Mouse (Mus musculus): ENCODE data around the gene Thoc3.
A peak's percentile ranks its signal among the peaks of the same experiment; 100 is the strongest.
"Not testable (repeated sequence)": the region's sequence is repeated elsewhere in the genome, so short reads cannot be mapped to it uniquely, and the experiment has no call there.

The Thoc3 gene

GRCm38 (mm10) chr13:54468098-54469011 is at the start of gene Thoc3:
Gene Thoc3 (minus strand): TSS chr13:54468849.
- peak; percentile 87 to 88 for DNase-seq

- no peak for DNase-seq
Observed at GRCm38 (mm10) chr13:54505920-54506319, 37.3 kb upstream of the Thoc3 start.

- DNase-seq, result peak; percentile 12 to 27
Observed at GRCm38 (mm10) chr13:54504611-54505260, 36.1 kb upstream of the Thoc3 start.

- peak; percentile 75 to 81 for DNase-seq
Observed at GRCm38 (mm10) chr13:54503604-54504521, 35.2 kb upstream of the Thoc3 start, which contains the start of gene Simc1. Gene Simc1 (plus strand): TSS chr13:54503779.

GRCm38 (mm10) chr13:54503278-54503603 is 34.6 kb upstream of the Thoc3 start:
- DNase-seq, result no peak

GRCm38 (mm10) chr13:54501957-54502690 is 33.5 kb upstream of the Thoc3 start:
- no peak for DNase-seq

- DNase-seq, result no peak
Observed at GRCm38 (mm10) chr13:54501352-54501751, 32.7 kb upstream of the Thoc3 start.

- DNase-seq, result not testable (repeated sequence)
Observed at GRCm38 (mm10) chr13:54499551-54499950, 30.9 kb upstream of the Thoc3 start.

- no peak for DNase-seq
Observed at GRCm38 (mm10) chr13:54491381-54491780, 22.7 kb upstream of the Thoc3 start.

GRCm38 (mm10) chr13:54490411-54490810 is 21.8 kb upstream of the Thoc3 start:
- no peak for DNase-seq

- no peak for DNase-seq
Observed at GRCm38 (mm10) chr13:54481498-54481897, 12.8 kb upstream of the Thoc3 start.

GRCm38 (mm10) chr13:54479286-54479685 is 10.6 kb upstream of the Thoc3 start:
- DNase-seq, result no peak

GRCm38 (mm10) chr13:54475702-54476101 is 7.1 kb upstream of the Thoc3 start:
- no peak for DNase-seq

GRCm38 (mm10) chr13:54474996-54475395 is 6.3 kb upstream of the Thoc3 start:
- DNase-seq, result no peak

- DNase-seq, result no peak
Observed at GRCm38 (mm10) chr13:54471967-54472366, 3.3 kb upstream of the Thoc3 start.

- no peak for DNase-seq
Observed at GRCm38 (mm10) chr13:54469012-54469354, 334 bp upstream of the Thoc3 start.

- DNase-seq, result no peak
Observed at GRCm38 (mm10) chr13:54459282-54459681, 9.4 kb downstream of the Thoc3 start.

- DNase-seq, result peak; percentile 19 to 38
Observed at GRCm38 (mm10) chr13:54457062-54457461, 11.6 kb downstream of the Thoc3 start.

GRCm38 (mm10) chr13:54447496-54448224 is 21.0 kb downstream of the Thoc3 start:
- peak in 1 of 2 experiments; percentile 15 for DNase-seq

GRCm38 (mm10) chr13:54446686-54447495 is 21.8 kb downstream of the Thoc3 start:
- peak; percentile 71 to 75 for DNase-seq

GRCm38 (mm10) chr13:54443693-54444092 is 25.0 kb downstream of the Thoc3 start:
- DNase-seq, result no peak
